Mouse (Mus musculus) neural tube, embryonic 13.5 days (tissue): Measurements from ENCODE around the gene Apol7e. TPM values are rescaled to one million over a fixed set of nuclear protein-coding genes. Genes with fewer than 3 reads are reported as not detected.

Experiments
- ATAC-seq: fragments of 200-750 bp; cut with Nextera tagmentation; 2 replicates; pipeline ENCODE4 v1.8.0; 2017; ENCODE audit warnings: low read depth, mild to moderate bottlenecking, moderate TSS enrichment, moderate library complexity
- H3K27ac ChIP-seq: fragments of 300-500 bp; sonication (generic); replicated peaks from 2 replicates; pipeline ENCODE4 v1.5.1; 2015; ENCODE audit warnings: moderate library complexity, mild to moderate bottlenecking, inconsistent platforms
- H3K27me3 ChIP-seq: fragments of 300-500 bp; sonication (generic); 2 replicates; pipeline ENCODE4 v1.6.1; 2015; ENCODE audit warnings: mild to moderate bottlenecking, inconsistent platforms
- H3K36me3 ChIP-seq: fragments of 300-500 bp; sonication (generic); 2 replicates; pipeline ENCODE4 v1.6.1; 2015; ENCODE audit warnings: mild to moderate bottlenecking, inconsistent platforms
- H3K4me1 ChIP-seq: fragments of 300-500 bp; sonication (generic); replicated peaks from 2 replicates; pipeline ENCODE4 v1.6.1; 2015; ENCODE audit warnings: inconsistent platforms
- H3K4me2 ChIP-seq: fragments of 300-500 bp; sonication (generic); 2 replicates; pipeline ENCODE4 v1.6.1; 2015; ENCODE audit warnings: inconsistent platforms, mild to moderate bottlenecking, moderate library complexity
- H3K4me3 ChIP-seq: fragments of 300-500 bp; sonication (generic); 2 replicates; pipeline ENCODE4 v1.5.1; 2015; ENCODE audit warnings: mild to moderate bottlenecking, inconsistent platforms
- H3K9ac ChIP-seq: fragments of 300-500 bp; sonication (generic); 2 replicates; pipeline ENCODE4 v1.6.1; 2015; ENCODE audit warnings: moderate library complexity, mild to moderate bottlenecking, inconsistent platforms
- H3K9me3 ChIP-seq: fragments of 300-500 bp; sonication (generic); 2 replicates; pipeline ENCODE4 v1.6.1; 2016; ENCODE audit warnings: inconsistent platforms
- WGBS: fragments of 180-500 bp; shearing (Covaris S2); methylation state at CpG from one replicate; pipeline ENCODE4 v1.1.7; 2015; 5-methylcytosine and 5-hydroxymethylcytosine counted together
- polyA plus RNA-seq: library from polyadenylated mRNA; unstranded; fragments of >200 nt; fragmentation: Nextera tagmentation; extraction: Ambion mirVana; gene quantifications from 2 replicates; pipeline ENCODE4 v1.2.1, GENCODE M21; 2015

Apol7e gene
- polyA plus RNA-seq, 1 experiment from 2014 or later, result 0.08 TPM

DNA sequence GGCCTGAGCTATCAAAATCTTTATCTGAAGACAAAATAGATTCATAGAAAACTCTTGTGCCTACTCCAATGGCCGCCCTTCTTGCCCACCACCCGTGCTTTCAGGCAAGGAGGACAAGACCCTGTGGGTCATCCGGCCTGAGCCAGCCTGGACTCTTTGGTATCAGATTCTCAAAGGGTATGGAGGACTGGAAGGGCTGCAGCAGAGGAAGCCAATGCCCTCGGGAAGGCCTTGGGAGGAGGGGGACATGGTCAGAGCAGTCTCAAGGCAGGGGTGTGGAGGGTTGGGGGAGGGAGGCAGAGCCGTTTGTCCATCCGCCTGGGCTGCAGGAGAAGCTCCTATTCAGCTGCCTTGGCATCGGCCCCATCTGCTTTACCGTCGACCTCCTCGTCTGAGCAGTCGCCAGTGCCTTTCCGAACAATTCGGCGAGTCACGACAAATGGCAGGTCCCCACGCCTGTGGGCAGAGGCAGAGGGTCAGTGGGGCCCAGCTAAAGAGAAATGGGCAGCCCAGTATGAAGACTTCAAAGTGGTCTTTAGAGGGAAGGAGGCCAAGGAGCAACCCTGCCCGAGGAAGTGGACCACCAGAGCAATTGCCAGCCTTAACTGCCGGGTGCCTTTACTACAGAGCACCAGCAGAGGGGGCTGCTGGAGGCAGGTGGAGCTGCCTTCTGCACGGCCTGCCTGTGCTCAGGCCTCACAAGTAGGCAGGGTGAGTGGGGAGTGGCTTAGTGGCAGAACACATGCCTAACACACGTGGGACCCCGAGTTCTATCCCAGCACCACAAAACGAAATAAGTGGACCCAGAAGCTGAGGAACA, 63.1 kb downstream of the Apol7e start:
- H3K27me3 ChIP-seq, result no peaks in the 10 kb centered on the region
- H3K27ac ChIP-seq, result no peak overlapping the region
- no peak overlapping the region for H3K4me2 ChIP-seq
- no peak overlapping the region for H3K4me3 ChIP-seq
- peaks cover 65% of the 10 kb centered on the region for H3K36me3 ChIP-seq
- no peaks in the 10 kb centered on the region for H3K9me3 ChIP-seq
- no peaks in the 10 kb centered on the region for H3K4me1 ChIP-seq
- ATAC-seq, result no peak
- H3K9ac ChIP-seq, result no peak overlapping the region
- 77% methylated on average over 22 of the region's 22 CpGs for WGBS

DNA sequence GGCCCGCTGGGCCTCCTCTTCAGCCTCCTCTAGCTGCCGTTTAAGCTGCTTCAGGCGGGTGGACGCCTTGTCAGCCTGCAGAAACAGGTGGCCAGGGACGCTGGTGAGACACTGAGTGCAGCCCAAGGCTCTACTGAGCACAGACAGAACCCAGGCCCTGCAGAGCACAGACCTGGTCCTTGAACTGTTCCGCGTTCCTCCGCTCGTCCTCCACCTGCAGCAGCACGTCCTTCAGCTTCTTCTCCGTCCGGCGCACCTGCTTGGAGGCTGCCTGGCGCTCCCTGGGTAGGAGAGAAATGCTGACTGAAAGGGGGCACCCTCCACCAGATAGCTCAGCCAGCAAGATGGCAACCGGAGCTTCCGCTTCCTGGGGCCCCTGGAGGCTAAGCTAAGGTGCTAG, 64.4 kb downstream of the Apol7e start:
- Histone ChIP-seq H3K9ac (no peak overlapping the region), H3K4me2 (no peak overlapping the region), H3K27me3 (no peaks in the 10 kb centered on the region), H3K4me3 (no peak overlapping the region), H3K4me1 (no peaks in the 10 kb centered on the region), H3K36me3 (peaks cover 78% of the 10 kb centered on the region), H3K9me3 (no peaks in the 10 kb centered on the region), H3K27ac (no peak overlapping the region)
- no peak for ATAC-seq
- 88% methylated on average over 16 of the region's 16 CpGs for WGBS

DNA sequence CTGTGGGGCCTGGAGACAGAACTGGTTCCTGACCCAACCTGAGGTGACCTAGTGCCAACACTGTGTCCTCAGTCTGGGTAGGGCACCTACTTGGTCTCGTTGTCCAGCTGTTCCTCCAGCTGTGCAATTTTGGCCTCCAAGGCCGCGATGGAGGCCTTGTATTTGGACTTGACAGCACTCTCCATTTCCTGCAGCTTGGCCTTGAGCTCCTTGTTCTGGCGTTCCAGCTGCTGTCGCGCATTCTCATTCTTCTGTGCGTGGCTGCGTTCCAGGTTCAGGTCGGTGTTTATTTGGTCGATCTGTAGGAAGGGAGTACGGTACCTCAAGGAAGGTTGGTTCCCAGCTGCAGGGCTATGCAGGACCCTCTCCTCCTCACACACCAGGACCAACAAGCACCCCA, 65.0 kb downstream of the Apol7e start:
- H3K36me3 ChIP-seq, result peaks cover 84% of the 10 kb centered on the region
- no peaks in the 10 kb centered on the region for H3K9me3 ChIP-seq

GRCm38 (mm10) chr15:77764391-77765006, 65.8 kb downstream of the Apol7e start:
- no peaks in the 10 kb centered on the region for H3K4me1 ChIP-seq
- no peak overlapping the region for H3K4me3 ChIP-seq
- H3K27ac ChIP-seq, result no peak overlapping the region
- no peaks in the 10 kb centered on the region for H3K9me3 ChIP-seq
- no peak for ATAC-seq
- H3K4me2 ChIP-seq, result no peak overlapping the region
- 84% methylated on average over 13 of the region's 13 CpGs for WGBS
- peaks cover 92% of the 10 kb centered on the region for H3K36me3 ChIP-seq
- no peak overlapping the region for H3K9ac ChIP-seq
- no peaks in the 10 kb centered on the region for H3K27me3 ChIP-seq

More for the DNA sequence above, 65.0 kb downstream of the Apol7e start:
- Histone ChIP-seq H3K4me2 (no peak overlapping the region), H3K4me1 (no peaks in the 10 kb centered on the region), H3K4me3 (no peak overlapping the region), H3K9ac (no peak overlapping the region), H3K27me3 (no peaks in the 10 kb centered on the region), H3K27ac (no peak overlapping the region)
- 95% methylated on average over 11 of the region's 11 CpGs for WGBS
- ATAC-seq, result no peak

DNA sequence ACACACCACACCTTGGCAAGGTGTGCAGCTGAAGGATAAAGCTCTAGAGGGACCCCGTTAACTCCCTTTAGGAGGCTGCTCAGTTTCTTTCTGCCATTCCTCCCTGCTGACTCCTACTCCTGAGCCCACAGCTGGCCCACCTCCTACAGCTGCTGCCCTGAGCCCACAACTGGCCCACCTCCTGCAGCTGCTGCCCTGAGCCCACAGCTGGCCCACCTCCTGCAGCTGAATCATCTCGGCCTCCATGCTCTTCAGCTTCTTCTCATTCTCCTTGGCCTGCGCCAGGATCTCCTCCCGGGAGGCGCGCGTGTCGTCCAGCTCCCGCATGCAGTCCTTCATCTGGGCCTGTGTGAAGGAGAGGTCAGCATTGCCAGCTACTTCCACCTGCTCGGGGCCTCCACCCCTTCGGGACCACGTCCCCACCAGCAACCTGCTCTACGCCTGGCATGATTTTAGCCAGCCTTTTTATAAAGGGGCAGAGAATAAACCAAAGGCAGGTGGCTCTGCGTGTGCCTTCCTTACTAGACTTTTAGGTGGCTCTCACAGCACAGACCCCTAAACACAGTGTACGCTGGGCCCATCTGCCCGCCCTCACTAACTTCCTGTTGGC, 66.9 kb downstream of the Apol7e start:
- Histone ChIP-seq H3K9ac (no peak overlapping the region), H3K27me3 (no peaks in the 10 kb centered on the region), H3K4me3 (no peak overlapping the region), H3K36me3 (peaks cover 97% of the 10 kb centered on the region), H3K27ac (no peak overlapping the region), H3K4me2 (no peak overlapping the region), H3K9me3 (no peaks in the 10 kb centered on the region), H3K4me1 (no peaks in the 10 kb centered on the region)
- whole genome bisulfite sequencing, result 91% methylated on average over 16 of the region's 16 CpGs
- no peak for ATAC-seq

DNA sequence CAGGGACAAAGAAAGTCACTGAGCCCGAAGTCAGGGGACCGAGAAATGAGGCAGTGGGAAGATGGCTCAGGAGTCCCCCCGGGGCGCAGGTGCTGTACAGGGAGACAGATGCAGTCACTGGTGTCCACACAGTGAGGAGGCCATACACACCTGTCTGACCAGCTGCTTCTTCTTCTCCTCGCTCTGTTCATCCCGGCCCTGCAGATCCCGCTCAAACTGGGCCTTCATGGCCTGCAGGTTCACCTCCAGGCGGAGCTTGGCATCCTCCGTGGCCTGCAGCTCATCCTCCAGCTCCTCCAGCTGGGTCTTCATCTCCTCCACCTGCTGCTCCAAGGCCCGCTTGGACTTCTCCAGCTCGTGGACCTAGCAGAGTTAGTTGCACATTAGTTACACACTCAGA, 68.3 kb downstream of the Apol7e start:
- H3K27ac ChIP-seq, result no peak overlapping the region
- 94% methylated on average over 11 of the region's 11 CpGs for WGBS

More for the DNA sequence above, 68.3 kb downstream of the Apol7e start:
- H3K4me2 ChIP-seq, result no peak overlapping the region
- H3K36me3 ChIP-seq, result peaks cover 100% of the 10 kb centered on the region
- no peaks in the 10 kb centered on the region for H3K9me3 ChIP-seq
- H3K4me3 ChIP-seq, result no peak overlapping the region
- no peak for ATAC-seq
- no peaks in the 10 kb centered on the region for H3K4me1 ChIP-seq
- no peaks in the 10 kb centered on the region for H3K27me3 ChIP-seq
- H3K9ac ChIP-seq, result no peak overlapping the region

Other genes starting within 250 kb of the Apol7e start
- not detected in 2 replicates for gene Apol10a, start 221.8 kb upstream of the Apol7e start, polyA plus RNA-seq
- gene Apol11a, start 190.6 kb upstream of the Apol7e start, polyA plus RNA-seq, result not detected in 2 replicates
- gene Apol7c, start 165.5 kb upstream of the Apol7e start, polyA plus RNA-seq, result not detected in 2 replicates
- gene 1700025B11Rik, start 137.0 kb upstream of the Apol7e start, polyA plus RNA-seq, result not detected in 2 replicates
- not detected in 2 replicates for gene Apol10b, start 102.7 kb upstream of the Apol7e start, polyA plus RNA-seq
- gene Gm36245, start 99.6 kb upstream of the Apol7e start, polyA plus RNA-seq, result not detected in 2 replicates
- gene Apol11b, start 55.6 kb upstream of the Apol7e start, polyA plus RNA-seq, result 0.08 TPM in 1 of 2 replicates, not detected in the other
- 0.31 TPM in 1 of 2 replicates, not detected in the other for gene Apol9b, start 30.2 kb downstream of the Apol7e start, polyA plus RNA-seq
- gene Apol8, start 58.1 kb downstream of the Apol7e start, polyA plus RNA-seq, result not detected in 2 replicates
- 12.4 and 15.5 TPM in 2 replicates for gene Myh9, start 143.3 kb downstream of the Apol7e start, polyA plus RNA-seq
- 206 and 209 TPM in 2 replicates for gene Txn2, start 230.1 kb downstream of the Apol7e start, polyA plus RNA-seq